ENCODE assay signal across 11 mouse cellular contexts in genomic region chr3:27250936-27251335, GRCm38 (mm10).
DNase-seq lines count a peak whose midpoint lies in the region; ATAC-seq and TF ChIP-seq lines count a peak whose summit lies in the region.
"Had no signal": no experiment of that assay in that cellular context is flagged by ENCODE, and none has a peak within 500 bp of the region (broad histone marks: within the 10 kb centered on the region; RNA-seq: fewer than 3 reads in every experiment).

No protein-coding gene starts in this region.

- TF ChIP-seq CTCF in cerebellum, adult 2 months (IDR thresholded peaks at IDR 0.05; ENCODE audit: borderline replicate concordance, insufficient read depth, low read depth, low read length), result 0 out of 2 replicates have a peak, but pooled peaks have one; percentile 17
- TF ChIP-seq CTCF in stomach, postnatal 0 days (IDR thresholded peaks at IDR 0.05; ENCODE audit: low read depth), result peak; percentile 61

- no peak overlapping the region for H3K27ac ChIP-seq in cerebellum, adult 2 months (ENCODE audit: insufficient read depth, low read length)
- H3K27ac ChIP-seq in kidney, embryonic 15.5 days, result no peak overlapping the region
- no peak overlapping the region for H3K27ac ChIP-seq in stomach, postnatal 0 days (replicated peaks)
- H3K27ac ChIP-seq: lung, embryonic 15.5 days had no signal

- no peak for DNase-seq in cerebellum, adult 2 months
- DNase-seq in cerebellum, adult 11 months, result no peak
- peak; percentile 62 for DNase-seq in kidney, postnatal 10 days
- DNase-seq in right cerebral cortex, postnatal 4 days, result peak; percentile 43
- no peak for DNase-seq in right cerebral cortex, postnatal 36 days (ENCODE audit: low spot score in 2 of 2)
- DNase-seq in stomach, postnatal 0 days (ENCODE audit: low spot score), result no peak
- DNase-seq: cerebellum, adult 8-10 months; kidney, adult 9 months had no signal

- no peak overlapping the region for H3K9ac ChIP-seq in kidney, embryonic 15.5 days
- H3K9ac ChIP-seq in stomach, postnatal 0 days (ENCODE audit: low read length), result no peak overlapping the region
- H3K9ac ChIP-seq: lung, embryonic 15.5 days had no signal

- H3K27me3 ChIP-seq in cerebellum, adult 2 months (ENCODE audit: control insufficient read depth, insufficient read depth, low read length), result no peaks in the 10 kb centered on the region
- no peaks in the 10 kb centered on the region for H3K27me3 ChIP-seq in kidney, embryonic 15.5 days
- no peaks in the 10 kb centered on the region for H3K27me3 ChIP-seq in stomach, postnatal 0 days (ENCODE audit: control insufficient read depth, insufficient read depth, low read length)
- H3K27me3 ChIP-seq: lung, embryonic 15.5 days had no signal

- no peak for TF ChIP-seq POLR2A in cerebellum, adult 2 months (IDR thresholded peaks at IDR 0.05; ENCODE audit: borderline replicate concordance, insufficient read depth, low read length)

- no peaks in the 10 kb centered on the region for H3K4me1 ChIP-seq in cerebellum, adult 2 months (ENCODE audit: control insufficient read depth, insufficient read depth, low read length)
- no peaks in the 10 kb centered on the region for H3K4me1 ChIP-seq in kidney, embryonic 15.5 days
- H3K4me1 ChIP-seq in stomach, postnatal 0 days (replicated peaks; ENCODE audit: control insufficient read depth, insufficient read depth), result no peaks in the 10 kb centered on the region
- H3K4me1 ChIP-seq: lung, embryonic 15.5 days had no signal

- no peak for TF ChIP-seq EP300 in stomach, postnatal 0 days (optimal IDR thresholded peaks at IDR 0.05)

- 39% methylated on average over 7 of the region's 7 CpGs for WGBS in cerebellum, adult 2 months
- 34% methylated on average over 7 of the region's 7 CpGs for WGBS in kidney, embryonic 15.5 days
- WGBS in stomach, postnatal 0 days, result 35% methylated on average over 7 of the region's 7 CpGs

- H3K4me3 ChIP-seq in cerebellum, adult 2 months (replicated peaks; ENCODE audit: insufficient read depth, low read depth, low read length), result no peak overlapping the region
- H3K4me3 ChIP-seq in kidney, embryonic 15.5 days (replicated peaks), result no peak overlapping the region
- H3K4me3 ChIP-seq in stomach, postnatal 0 days (ENCODE audit: low read depth, low read length), result no peak overlapping the region
- H3K4me3 ChIP-seq: lung, embryonic 15.5 days had no signal

- H3K36me3 ChIP-seq in kidney, embryonic 15.5 days, result no peaks in the 10 kb centered on the region
- no peaks in the 10 kb centered on the region for H3K36me3 ChIP-seq in stomach, postnatal 0 days (ENCODE audit: control insufficient read depth, insufficient read depth, low read length)
- H3K36me3 ChIP-seq: lung, embryonic 15.5 days had no signal

- ATAC-seq in kidney, embryonic 15.5 days (replicated peaks; ENCODE audit: low FRiP score), result no peak
- ATAC-seq in stomach, postnatal 0 days (ENCODE audit: low FRiP score, low TSS enrichment), result no peak
- ATAC-seq in frontal cortex, adult (ENCODE audit: low TSS enrichment), result no peak

- no peaks in the 10 kb centered on the region for H3K9me3 ChIP-seq in kidney, embryonic 15.5 days (replicated peaks)
- H3K9me3 ChIP-seq in stomach, postnatal 0 days (ENCODE audit: control insufficient read depth, low read length), result no peaks in the 10 kb centered on the region
- H3K9me3 ChIP-seq: lung, embryonic 15.5 days had no signal

- no peak overlapping the region for H3K4me2 ChIP-seq in kidney, embryonic 15.5 days
- no peak overlapping the region for H3K4me2 ChIP-seq in stomach, postnatal 0 days (replicated peaks; ENCODE audit: low read depth)
- H3K4me2 ChIP-seq: lung, embryonic 15.5 days had no signal

Comparison
In these comparisons a context has a peak if more than half of its experiments do, and no peak if none do; other contexts are left out.
1. DNase-seq: peak in kidney, postnatal 10 days (single experiment) and right cerebral cortex, postnatal 4 days (single experiment); none in cerebellum, adult 2 months (0 of 2), cerebellum, adult 11 months (single experiment), right cerebral cortex, postnatal 36 days (0 of 2) and stomach, postnatal 0 days (single experiment).